Mouse (Mus musculus): ENCODE results near the gene Slc6a21. TPM values are rescaled to one million over a fixed set of nuclear protein-coding genes. Genes with fewer than 3 reads are reported as not detected.

Slc6a21 gene
- polyA plus RNA-seq, 1 experiment from 2014 or later, result 0.09 TPM

GRCm38 (mm10) chr7:45259281-45259680 is 18.0 kb upstream of the Slc6a21 start:
- ATAC-seq (ENCODE audit: borderline replicate concordance, extremely low read depth, low FRiP score, low TSS enrichment), result no peak
- H3K4me3 ChIP-seq, result no peak overlapping the region
- no peak overlapping the region for H3K4me2 ChIP-seq
- H3K27ac ChIP-seq, result no peak overlapping the region
- 0 out of 2 replicates have a peak, but pooled peaks cover 6% of the 10 kb centered on the region for H3K27me3 ChIP-seq
- no peak overlapping the region for H3K9ac ChIP-seq
- H3K36me3 ChIP-seq, result no peaks in the 10 kb centered on the region
- H3K9me3 ChIP-seq, result no peaks in the 10 kb centered on the region
- WGBS, result 85% methylated on average over 8 of the region's 8 CpGs
- peaks cover 7% of the 10 kb centered on the region for H3K4me1 ChIP-seq

DNA sequence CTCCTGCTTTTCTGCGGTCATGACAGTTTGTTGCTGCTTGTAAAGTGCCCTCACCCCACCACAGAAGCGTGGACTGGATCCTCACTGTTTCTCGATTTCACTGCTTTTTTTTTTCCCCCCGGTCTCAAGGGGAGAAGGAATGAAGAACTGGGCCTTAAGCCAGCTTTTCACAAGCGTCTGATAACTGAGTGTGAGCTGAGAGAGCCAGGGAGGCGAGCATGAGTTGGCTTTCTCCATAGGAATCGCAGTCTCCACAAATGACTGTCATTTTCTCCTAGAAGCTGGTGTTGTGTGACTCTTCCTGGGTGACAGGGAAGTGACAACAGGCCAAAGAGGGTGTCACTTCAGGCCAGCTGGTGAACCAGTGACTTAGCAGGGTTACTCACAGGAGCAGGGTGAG is 15.0 kb upstream of the Slc6a21 start:
- no peak; the same call in 1 of the 2 replicates for ATAC-seq (ENCODE audit: borderline replicate concordance, extremely low read depth, low FRiP score, low TSS enrichment)
- H3K9ac ChIP-seq, result no peak overlapping the region
- no peak overlapping the region for H3K27ac ChIP-seq
- WGBS, result 23% methylated on average over 7 of the region's 7 CpGs
- H3K4me2 ChIP-seq, result no peak overlapping the region
- H3K36me3 ChIP-seq, result no peaks in the 10 kb centered on the region
- 0 out of 2 replicates have a peak, but pooled peaks cover 6% of the 10 kb centered on the region for H3K27me3 ChIP-seq
- no peak overlapping the region for H3K4me3 ChIP-seq
- no peaks in the 10 kb centered on the region for H3K9me3 ChIP-seq
- peaks cover 7% of the 10 kb centered on the region for H3K4me1 ChIP-seq

DNA sequence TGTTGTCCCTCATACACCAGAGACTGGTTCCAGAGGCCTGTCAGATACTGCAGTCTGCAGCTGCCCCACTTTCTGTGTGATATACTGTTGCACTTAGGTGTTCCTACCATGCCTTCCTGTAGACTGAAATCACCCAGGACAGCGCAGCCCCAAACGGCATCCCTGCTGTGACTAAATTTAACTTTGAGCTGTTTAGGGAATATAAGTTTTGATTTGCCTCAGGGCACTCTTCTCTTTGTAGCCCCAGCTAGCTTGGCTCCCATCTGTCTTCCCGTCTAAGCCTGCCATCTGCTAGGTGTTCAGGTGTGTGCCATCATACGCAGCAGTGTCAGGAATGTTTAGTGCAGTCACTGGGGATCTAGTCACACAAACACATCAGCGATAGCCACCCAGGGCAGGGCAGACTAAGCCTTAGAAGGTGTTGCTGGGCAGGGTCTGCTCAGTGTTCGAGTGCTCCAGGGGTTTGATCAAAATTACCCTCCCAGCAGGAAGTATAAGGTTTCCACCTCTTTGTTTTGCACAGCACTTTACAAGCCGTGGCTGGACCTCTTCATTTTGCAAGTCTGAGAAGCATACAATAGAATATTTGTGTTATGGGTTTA is 14.2 kb upstream of the Slc6a21 start:
- Histone ChIP-seq H3K9me3 (no peaks in the 10 kb centered on the region), H3K27me3 (peaks cover 8% of the 10 kb centered on the region; the same call in 1 of the 2 replicates), H3K27ac (no peak overlapping the region), H3K4me3 (no peak overlapping the region), H3K4me2 (no peak overlapping the region), H3K36me3 (no peaks in the 10 kb centered on the region), H3K4me1 (peaks cover 7% of the 10 kb centered on the region), H3K9ac (no peak overlapping the region)
- ATAC-seq (ENCODE audit: borderline replicate concordance, extremely low read depth, low FRiP score, low TSS enrichment), result no peak
- 46% methylated on average over 7 of the region's 7 CpGs for WGBS

- peaks cover 11% of the 10 kb centered on the region; the same call in 1 of the 2 replicates for H3K27me3 ChIP-seq
- 61% methylated on average over 3 of the region's 3 CpGs for WGBS
- H3K4me3 ChIP-seq, result no peak overlapping the region
- H3K9ac ChIP-seq, result no peak overlapping the region
- no peak overlapping the region for H3K4me2 ChIP-seq
- H3K9me3 ChIP-seq, result no peaks in the 10 kb centered on the region
- H3K4me1 ChIP-seq, result peaks cover 7% of the 10 kb centered on the region
- no peak for ATAC-seq (ENCODE audit: borderline replicate concordance, extremely low read depth, low FRiP score, low TSS enrichment)
- no peak overlapping the region for H3K27ac ChIP-seq
- no peaks in the 10 kb centered on the region for H3K36me3 ChIP-seq
Observed at GRCm38 (mm10) chr7:45264348-45264747, 13.0 kb upstream of the Slc6a21 start.

GRCm38 (mm10) chr7:45265518-45265917 is 11.8 kb upstream of the Slc6a21 start:
- no peak overlapping the region for H3K4me3 ChIP-seq
- H3K27me3 ChIP-seq, result peaks cover 5% of the 10 kb centered on the region; the same call in 1 of the 2 replicates
- no peaks in the 10 kb centered on the region for H3K9me3 ChIP-seq
- 75% methylated on average over 1 of the region's 1 CpGs for WGBS
- no peak overlapping the region for H3K27ac ChIP-seq
- H3K9ac ChIP-seq, result no peak overlapping the region
- peaks cover 7% of the 10 kb centered on the region for H3K4me1 ChIP-seq
- no peak overlapping the region for H3K4me2 ChIP-seq
- no peaks in the 10 kb centered on the region for H3K36me3 ChIP-seq
- no peak for ATAC-seq (ENCODE audit: borderline replicate concordance, extremely low read depth, low FRiP score, low TSS enrichment)

DNA sequence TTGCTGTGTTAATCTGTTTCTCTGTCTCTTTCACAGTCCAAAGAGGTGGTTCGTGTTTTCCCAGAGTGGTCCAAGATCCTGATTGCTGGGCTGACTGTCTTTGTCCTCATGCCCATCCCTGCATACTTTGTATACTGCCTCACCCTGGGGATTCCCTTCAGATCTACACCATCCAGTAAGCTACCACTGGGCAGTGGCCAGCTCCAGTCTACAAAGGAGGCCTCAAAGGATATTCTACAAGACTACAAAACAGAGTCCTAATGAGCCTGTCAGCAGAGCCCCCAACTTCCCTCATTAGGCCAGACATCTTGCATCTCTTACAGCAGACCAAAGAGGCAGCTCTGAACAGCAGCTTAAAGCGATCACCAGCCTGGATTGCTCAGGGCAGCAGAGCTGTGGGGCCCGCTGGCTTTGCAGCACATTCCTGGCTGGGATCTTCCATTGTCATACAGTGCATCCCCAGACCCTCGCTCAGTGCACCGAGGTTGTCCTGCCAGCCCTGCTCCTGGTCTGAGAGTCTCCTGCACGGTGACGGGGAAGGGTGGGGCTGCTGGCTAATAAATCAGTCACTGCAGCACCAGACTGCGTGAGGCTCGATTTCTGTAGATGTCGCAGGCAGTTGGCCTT is 4.4 kb upstream of the Slc6a21 start:
- ATAC-seq (ENCODE audit: borderline replicate concordance, extremely low read depth, low FRiP score, low TSS enrichment), result no peak

GRCm38 (mm10) chr7:45273672-45274071 is 3.6 kb upstream of the Slc6a21 start:
- H3K9me3 ChIP-seq, result no peaks in the 10 kb centered on the region
- no peak overlapping the region for H3K9ac ChIP-seq
- no peak overlapping the region for H3K27ac ChIP-seq
- no peaks in the 10 kb centered on the region for H3K36me3 ChIP-seq
- H3K27me3 ChIP-seq, result peaks cover 3% of the 10 kb centered on the region; the same call in 1 of the 2 replicates
- H3K4me3 ChIP-seq, result no peak overlapping the region
- 91% methylated on average over 8 of the region's 8 CpGs for WGBS
- no peak for ATAC-seq (ENCODE audit: borderline replicate concordance, extremely low read depth, low FRiP score, low TSS enrichment)
- H3K4me1 ChIP-seq, result 0 out of 2 replicates have a peak, but pooled peaks cover 3% of the 10 kb centered on the region
- H3K4me2 ChIP-seq, result no peak overlapping the region

More for the DNA sequence above, 4.4 kb upstream of the Slc6a21 start:
- Histone ChIP-seq H3K9ac (no peak overlapping the region), H3K4me1 (0 out of 2 replicates have a peak, but pooled peaks cover 3% of the 10 kb centered on the region), H3K4me2 (no peak overlapping the region), H3K9me3 (no peaks in the 10 kb centered on the region), H3K4me3 (no peak overlapping the region), H3K27me3 (peaks cover 7% of the 10 kb centered on the region; the same call in 1 of the 2 replicates), H3K27ac (no peak overlapping the region), H3K36me3 (no peaks in the 10 kb centered on the region)
- WGBS, result 59% methylated on average over 10 of the region's 10 CpGs

DNA sequence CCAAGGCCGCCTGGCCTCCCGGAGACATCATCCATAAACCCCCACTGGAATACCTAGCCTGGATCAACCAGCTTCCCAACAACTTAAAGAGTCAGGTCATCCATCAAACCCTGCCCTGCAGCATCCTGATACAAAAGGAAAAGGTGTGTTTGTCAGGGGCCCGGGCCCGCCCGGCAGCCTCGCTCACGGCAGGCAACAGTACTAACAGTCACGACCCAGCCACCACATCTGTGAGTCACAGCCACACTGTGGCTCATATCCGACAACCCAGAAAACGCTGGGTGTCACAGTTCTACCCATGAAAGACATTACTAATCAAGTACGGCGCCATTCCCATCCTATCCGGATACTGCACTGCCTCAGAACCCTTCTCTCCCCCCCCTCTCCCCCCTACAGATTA is 9.2 kb downstream of the Slc6a21 start:
- no peaks in the 10 kb centered on the region for H3K9me3 ChIP-seq
- H3K27ac ChIP-seq, result no peak overlapping the region
- no peaks in the 10 kb centered on the region for H3K4me1 ChIP-seq
- no peaks in the 10 kb centered on the region for H3K27me3 ChIP-seq
- no peak for ATAC-seq (ENCODE audit: borderline replicate concordance, extremely low read depth, low FRiP score, low TSS enrichment)
- no peak overlapping the region for H3K4me2 ChIP-seq
- WGBS, result 66% methylated on average over 13 of the region's 13 CpGs
- H3K4me3 ChIP-seq, result no peak overlapping the region
- no peak overlapping the region for H3K9ac ChIP-seq
- H3K36me3 ChIP-seq, result no peaks in the 10 kb centered on the region

DNA sequence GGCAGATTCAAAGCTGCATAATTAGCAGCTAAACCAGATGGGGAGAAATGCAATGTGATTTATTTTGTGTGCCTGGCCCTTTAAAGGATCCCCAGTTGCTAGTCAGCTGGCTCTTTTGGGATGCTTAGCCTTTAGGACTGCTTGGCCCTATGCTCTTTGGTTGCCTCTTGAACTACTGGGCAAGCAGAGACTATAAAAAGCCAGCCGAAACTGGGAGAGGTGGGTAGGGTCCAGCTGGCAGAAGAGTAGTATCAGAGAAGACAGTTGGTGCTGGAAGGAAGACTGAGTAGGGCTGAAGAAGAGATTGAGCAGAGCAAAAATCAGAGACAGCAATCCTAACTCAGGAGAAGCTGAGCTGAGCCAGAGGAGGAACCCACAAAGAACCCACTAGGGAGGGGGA is 19.3 kb downstream of the Slc6a21 start:
- Histone ChIP-seq H3K4me2 (no peak overlapping the region), H3K27me3 (no peaks in the 10 kb centered on the region), H3K27ac (no peak overlapping the region), H3K4me3 (no peak overlapping the region), H3K9me3 (no peaks in the 10 kb centered on the region), H3K36me3 (no peaks in the 10 kb centered on the region), H3K4me1 (peaks cover 5% of the 10 kb centered on the region; the same call in 1 of the 2 replicates), H3K9ac (no peak overlapping the region)
- 77% methylated on average over 1 of the region's 1 CpGs for WGBS
- ATAC-seq (ENCODE audit: borderline replicate concordance, extremely low read depth, low FRiP score, low TSS enrichment), result no peak

DNA sequence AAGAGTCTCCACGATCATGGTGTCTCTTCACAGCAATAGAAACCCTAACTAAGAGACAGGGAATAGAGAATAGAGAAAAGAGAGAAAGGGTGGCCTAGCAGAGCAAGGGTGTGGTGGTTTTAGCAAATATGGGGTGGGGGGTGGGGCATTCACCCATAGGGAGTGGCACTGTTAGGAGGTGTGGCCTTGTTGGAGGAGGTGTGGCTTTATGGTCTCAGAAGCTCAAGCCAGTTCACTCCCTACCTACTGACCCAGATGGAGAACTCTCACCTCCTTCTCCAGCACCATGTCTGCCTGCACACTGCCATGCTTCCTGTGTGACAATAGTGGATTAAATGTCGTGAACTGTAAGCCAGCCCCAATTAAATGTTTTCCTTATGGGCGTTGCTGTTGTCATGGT is 20.2 kb downstream of the Slc6a21 start:
- Histone ChIP-seq H3K4me3 (no peak overlapping the region), H3K9ac (no peak overlapping the region), H3K36me3 (no peaks in the 10 kb centered on the region), H3K27ac (no peak overlapping the region), H3K4me2 (no peak overlapping the region), H3K27me3 (no peaks in the 10 kb centered on the region), H3K9me3 (no peaks in the 10 kb centered on the region), H3K4me1 (peaks cover 5% of the 10 kb centered on the region; the same call in 1 of the 2 replicates)
- 56% methylated on average over 3 of the region's 3 CpGs for WGBS
- no peak for ATAC-seq (ENCODE audit: borderline replicate concordance, extremely low read depth, low FRiP score, low TSS enrichment)

DNA sequence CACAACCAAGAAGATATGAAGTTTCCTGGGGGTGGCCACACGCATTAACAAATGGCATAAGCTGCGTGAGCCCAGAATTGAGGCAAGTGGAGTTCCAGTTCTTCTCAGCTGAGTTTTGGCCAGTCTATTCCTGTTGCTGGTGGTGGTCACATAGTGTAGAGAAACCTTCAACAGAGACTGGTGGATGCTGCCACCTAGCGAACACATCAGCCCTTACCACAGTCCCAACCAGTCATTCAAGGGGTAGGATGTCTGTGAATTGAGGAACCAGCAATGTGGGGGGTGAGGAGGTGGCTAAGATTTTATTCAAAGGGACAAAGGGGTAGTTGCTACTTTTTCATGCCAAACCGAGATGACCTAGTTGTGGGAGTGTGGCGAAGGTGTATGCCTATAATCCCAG is 22.4 kb downstream of the Slc6a21 start:
- no peak overlapping the region for H3K4me3 ChIP-seq
- 11% methylated on average over 5 of the region's 5 CpGs for WGBS
- peaks cover 8% of the 10 kb centered on the region; the same call in 1 of the 2 replicates for H3K4me1 ChIP-seq
- H3K27ac ChIP-seq, result no peak overlapping the region
- no peaks in the 10 kb centered on the region for H3K27me3 ChIP-seq
- H3K9me3 ChIP-seq, result no peaks in the 10 kb centered on the region
- H3K36me3 ChIP-seq, result no peaks in the 10 kb centered on the region
- no peak overlapping the region for H3K9ac ChIP-seq
- peak; percentile 85; the same call in 1 of the 2 replicates for ATAC-seq (ENCODE audit: borderline replicate concordance, extremely low read depth, low FRiP score, low TSS enrichment)
- H3K4me2 ChIP-seq, result no peak overlapping the region

GRCm38 (mm10) chr7:45300270-45300669 is 23.0 kb downstream of the Slc6a21 start:
- Histone ChIP-seq H3K27me3 (no peaks in the 10 kb centered on the region), H3K4me2 (no peak overlapping the region), H3K9me3 (no peaks in the 10 kb centered on the region), H3K4me3 (no peak overlapping the region), H3K27ac (no peak overlapping the region), H3K36me3 (no peaks in the 10 kb centered on the region), H3K9ac (no peak overlapping the region), H3K4me1 (peaks cover 13% of the 10 kb centered on the region)
- ATAC-seq (ENCODE audit: borderline replicate concordance, extremely low read depth, low FRiP score, low TSS enrichment), result no peak
- WGBS, result 14% methylated on average over 6 of the region's 6 CpGs
